Mouse (Mus musculus) liver, embryonic 15.5 days (tissue): ENCODE data around the gene Oprl1. TPM values are rescaled to one million over a fixed set of nuclear protein-coding genes. Genes with fewer than 3 reads are reported as not detected.

Experiments
- ATAC-seq: fragments of 200-750 bp; cut with Nextera tagmentation; 2 replicates; pipeline ENCODE4 v1.8.0; 2017; ENCODE audit warnings: moderate number of reproducible peaks, mild to moderate bottlenecking, moderate library complexity; ENCODE audit not compliant: insufficient read depth
- H3K27ac ChIP-seq: fragments of 300-500 bp; sonication (generic); replicated peaks from 2 replicates; pipeline ENCODE4 v1.5.1; 2015; ENCODE audit warnings: mild to moderate bottlenecking, inconsistent platforms
- H3K27me3 ChIP-seq: fragments of 300-500 bp; sonication (generic); 2 replicates; pipeline ENCODE4 v1.6.1; 2015; ENCODE audit warnings: mild to moderate bottlenecking, inconsistent platforms
- H3K36me3 ChIP-seq: fragments of 300-500 bp; sonication (generic); replicated peaks from 2 replicates; pipeline ENCODE4 v1.6.1; 2015; ENCODE audit warnings: moderate library complexity, mild to moderate bottlenecking, inconsistent platforms
- H3K4me1 ChIP-seq: fragments of 300-500 bp; sonication (generic); replicated peaks from 2 replicates; pipeline ENCODE4 v1.6.1; 2015; ENCODE audit warnings: inconsistent platforms
- H3K4me2 ChIP-seq: fragments of 300-500 bp; sonication (generic); 2 replicates; pipeline ENCODE4 v1.6.1; 2015; ENCODE audit warnings: moderate library complexity, mild to moderate bottlenecking, inconsistent platforms
- H3K4me3 ChIP-seq: fragments of 300-500 bp; sonication (generic); replicated peaks from 2 replicates; pipeline ENCODE4 v1.5.1; 2015; ENCODE audit warnings: mild to moderate bottlenecking, inconsistent platforms
- H3K9ac ChIP-seq: fragments of 300-500 bp; sonication (generic); 2 replicates; pipeline ENCODE4 v1.6.1; 2015; ENCODE audit warnings: moderate library complexity, mild to moderate bottlenecking, inconsistent platforms
- H3K9me3 ChIP-seq: fragments of 300-500 bp; sonication (generic); replicated peaks from 2 replicates; pipeline ENCODE4 v1.6.1; 2016; ENCODE audit warnings: inconsistent platforms
- WGBS: fragments of 180-500 bp; shearing (Covaris S2); methylation state at CpG from one replicate; pipeline ENCODE4 v1.1.7; 2015; ENCODE audit warnings: mixed read lengths; ENCODE audit not compliant: insufficient replicate concordance; 5-methylcytosine and 5-hydroxymethylcytosine counted together
- polyA plus RNA-seq: library from polyadenylated mRNA; unstranded; fragments of >200 nt; fragmentation: Nextera tagmentation; extraction: Ambion mirVana; gene quantifications from 2 replicates; pipeline ENCODE4 v1.2.1, GENCODE M21; 2015

The Oprl1 gene
- polyA plus RNA-seq, result 0.07 and 0.23 TPM in 2 replicates

DNA sequence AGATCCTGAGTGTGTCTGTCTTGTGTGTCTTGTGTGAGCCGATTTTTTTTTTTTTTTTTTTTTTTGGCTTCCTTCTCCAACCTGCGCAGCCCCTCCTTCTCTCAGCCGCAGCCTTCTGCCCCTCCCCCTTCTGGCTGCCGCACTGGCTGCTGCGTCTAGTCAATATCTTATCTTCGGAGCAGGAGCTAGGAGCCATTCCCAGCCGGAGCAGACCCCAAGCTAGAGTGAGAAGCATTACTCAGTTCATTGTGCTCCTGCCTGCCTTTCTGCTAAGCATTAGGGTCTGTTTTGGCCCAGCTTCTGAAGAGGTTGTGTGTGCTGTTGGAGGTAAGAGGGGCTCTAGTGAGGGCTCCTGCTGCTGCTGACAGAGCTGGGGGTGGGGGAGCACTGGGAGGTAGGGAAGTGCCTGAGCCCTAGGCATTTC lies at the start of gene Oprl1:
Oprl1 (plus strand) TSS at position 114 of the 424 bp plus-strand sequence.
- no peak for ATAC-seq
- H3K36me3 ChIP-seq, result no peaks in the 10 kb centered on the region
- H3K4me2 ChIP-seq, result no peak within 1 kb of the TSS
- H3K4me3 ChIP-seq, result no peak within 1 kb of the TSS
- no peak within 1 kb of the TSS for H3K9ac ChIP-seq
- H3K9me3 ChIP-seq, result no peaks in the 10 kb centered on the region
- H3K27ac ChIP-seq, result no peak within 1 kb of the TSS
- H3K4me1 ChIP-seq, result no peaks in the 10 kb centered on the region
- 0% methylated on average over 7 of the region's 7 CpGs for WGBS
- H3K27me3 ChIP-seq, result no peaks in the 10 kb centered on the region

GRCm38 (mm10) chr2:181670285-181670912 lies 44.4 kb upstream of the Oprl1 start:
- H3K27ac ChIP-seq, result no peak overlapping the region
- no peaks in the 10 kb centered on the region for H3K36me3 ChIP-seq
- peak overlapping the region; percentile 44 for H3K4me2 ChIP-seq
- H3K9ac ChIP-seq, result no peak overlapping the region
- 8% methylated on average over 56 of the region's 56 CpGs for WGBS
- peaks cover 76% of the 10 kb centered on the region for H3K27me3 ChIP-seq
- H3K4me1 ChIP-seq, result peaks cover 14% of the 10 kb centered on the region
- H3K9me3 ChIP-seq, result no peaks in the 10 kb centered on the region
- H3K4me3 ChIP-seq, result peak overlapping the region; percentile 40
- ATAC-seq, result no peak

DNA sequence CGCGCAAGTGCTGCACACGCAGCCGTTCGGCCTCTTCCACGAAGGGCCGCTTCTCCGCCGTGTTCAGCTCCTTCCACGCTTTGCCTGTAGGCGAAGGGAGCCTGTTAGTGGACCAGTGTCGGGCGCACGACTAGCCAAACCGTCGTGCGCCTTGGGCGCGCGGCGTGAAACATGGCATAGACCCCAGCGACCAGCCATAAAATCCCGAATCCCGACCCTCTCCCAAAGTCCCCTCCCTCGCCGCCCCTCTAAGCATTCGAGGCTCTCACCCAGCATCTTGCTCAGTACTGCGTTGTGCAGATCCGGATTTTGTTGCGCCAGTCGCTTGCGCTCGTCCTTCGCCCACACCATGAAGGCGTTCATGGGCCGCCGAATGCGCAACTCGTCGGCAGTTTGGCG lies 43.9 kb upstream of the Oprl1 start:
- Histone ChIP-seq H3K36me3 (no peaks in the 10 kb centered on the region), H3K9me3 (no peaks in the 10 kb centered on the region), H3K4me1 (peaks cover 19% of the 10 kb centered on the region), H3K27ac (no peak overlapping the region), H3K4me2 (peak overlapping the region; percentile 44), H3K27me3 (peaks cover 80% of the 10 kb centered on the region), H3K9ac (no peak overlapping the region; the same call in 1 of the 2 replicates), H3K4me3 (peak overlapping the region; percentile 40)
- WGBS, result 1% methylated on average over 41 of the region's 41 CpGs
- no peak for ATAC-seq

GRCm38 (mm10) chr2:181671326-181671725 lies 43.5 kb upstream of the Oprl1 start, which contains the start of gene Sox18:
Gene Sox18, minus strand, starts transcription at chr2:181671640.
- peak within 1 kb of the TSS; percentile 40 for H3K4me3 ChIP-seq
- H3K4me2 ChIP-seq, result peak within 1 kb of the TSS; percentile 44
- WGBS, result under 1% methylated on average over 43 of the region's 43 CpGs
- no peak within 1 kb of the TSS; the same call in 1 of the 2 replicates for H3K9ac ChIP-seq
- ATAC-seq, result no peak
- H3K27me3 ChIP-seq, result peaks cover 80% of the 10 kb centered on the region
- H3K27ac ChIP-seq, result no peak within 1 kb of the TSS
- H3K4me1 ChIP-seq, result peaks cover 19% of the 10 kb centered on the region
- H3K36me3 ChIP-seq, result no peaks in the 10 kb centered on the region
- no peaks in the 10 kb centered on the region for H3K9me3 ChIP-seq

GRCm38 (mm10) chr2:181671984-181672383 lies 42.8 kb upstream of the Oprl1 start:
- no peak for ATAC-seq
- peaks cover 80% of the 10 kb centered on the region for H3K27me3 ChIP-seq
- H3K4me2 ChIP-seq, result no peak overlapping the region

DNA sequence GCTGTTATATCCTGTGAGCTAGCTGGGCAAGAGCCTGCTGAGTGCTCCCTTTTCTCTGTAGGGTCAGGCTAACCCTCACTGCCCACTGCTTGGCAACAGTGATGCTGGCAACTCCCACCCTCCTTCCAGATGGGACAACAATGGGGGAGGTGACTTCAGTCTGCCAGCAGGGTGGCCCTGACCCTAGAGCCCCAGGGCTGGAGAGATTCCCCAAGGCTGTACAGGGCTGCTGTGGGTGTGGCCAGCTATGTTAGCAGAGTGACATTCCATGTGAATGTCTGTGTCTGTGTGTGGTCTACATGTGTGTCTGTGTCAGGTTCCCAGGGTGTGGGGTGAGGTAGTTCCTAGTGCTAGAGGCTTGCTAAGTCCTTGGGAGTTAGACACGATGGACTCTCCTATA lies 41.3 kb upstream of the Oprl1 start:
- ATAC-seq, result no peak
- peaks cover 73% of the 10 kb centered on the region for H3K27me3 ChIP-seq

More at GRCm38 (mm10) chr2:181671984-181672383, 42.8 kb upstream of the Oprl1 start:
- peaks cover 19% of the 10 kb centered on the region for H3K4me1 ChIP-seq
- H3K9me3 ChIP-seq, result no peaks in the 10 kb centered on the region
- 28% methylated on average over 7 of the region's 7 CpGs for WGBS
- H3K36me3 ChIP-seq, result no peaks in the 10 kb centered on the region
- no peak overlapping the region for H3K27ac ChIP-seq
- H3K9ac ChIP-seq, result no peak overlapping the region
- no peak overlapping the region for H3K4me3 ChIP-seq

DNA sequence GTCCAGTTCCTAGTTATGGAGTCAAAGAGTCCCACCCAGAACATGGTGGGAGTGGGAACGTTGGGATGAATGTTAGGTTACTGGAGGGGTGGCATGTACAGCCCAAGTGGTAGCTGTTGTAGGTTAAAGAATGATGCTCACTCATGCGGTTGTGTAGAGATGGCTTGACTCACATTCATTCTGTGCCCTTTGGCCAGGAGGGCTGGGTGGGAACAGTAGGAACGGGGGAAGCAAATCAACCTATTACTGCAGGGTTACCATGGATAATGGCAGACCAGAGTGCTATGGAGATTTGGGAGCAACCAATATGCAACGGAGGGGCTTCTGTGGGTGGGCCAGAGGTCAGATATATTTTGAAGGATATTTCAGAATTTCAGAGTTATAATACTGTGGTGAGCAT lies 39.9 kb upstream of the Oprl1 start:
- Histone ChIP-seq H3K4me2 (no peak overlapping the region), H3K4me3 (no peak overlapping the region), H3K27ac (no peak overlapping the region), H3K27me3 (peaks cover 59% of the 10 kb centered on the region), H3K9me3 (no peaks in the 10 kb centered on the region), H3K4me1 (peaks cover 29% of the 10 kb centered on the region), H3K36me3 (no peaks in the 10 kb centered on the region), H3K9ac (no peak overlapping the region)
- ATAC-seq, result no peak
- 61% methylated on average over 4 of the region's 4 CpGs for WGBS

More for the DNA sequence above, 41.3 kb upstream of the Oprl1 start:
- Histone ChIP-seq H3K4me2 (no peak overlapping the region), H3K4me3 (no peak overlapping the region), H3K9me3 (no peaks in the 10 kb centered on the region), H3K9ac (no peak overlapping the region), H3K4me1 (peaks cover 19% of the 10 kb centered on the region), H3K27ac (no peak overlapping the region), H3K36me3 (no peaks in the 10 kb centered on the region)
- 38% methylated on average over 1 of the region's 1 CpGs for WGBS

- WGBS, result under 1% methylated on average over 14 of the region's 14 CpGs
- Histone ChIP-seq H3K9ac (no peak overlapping the region), H3K27ac (no peak overlapping the region), H3K27me3 (peaks cover 57% of the 10 kb centered on the region), H3K36me3 (no peaks in the 10 kb centered on the region), H3K9me3 (no peaks in the 10 kb centered on the region), H3K4me1 (peaks cover 31% of the 10 kb centered on the region), H3K4me2 (peak overlapping the region; percentile 53), H3K4me3 (0 out of 2 replicates have a peak overlapping the region, but pooled peaks have one; percentile 14)
- 0 out of 2 replicates have a peak, but pooled peaks have one; percentile 3 for ATAC-seq
These were observed 39.4 kb upstream of the Oprl1 start for GRCm38 (mm10) chr2:181675454-181675853.

- H3K4me1 ChIP-seq, result peaks cover 34% of the 10 kb centered on the region
- H3K4me3 ChIP-seq, result no peak overlapping the region
- no peaks in the 10 kb centered on the region for H3K9me3 ChIP-seq
- H3K27ac ChIP-seq, result no peak overlapping the region
- peaks cover 57% of the 10 kb centered on the region for H3K27me3 ChIP-seq
- no peak for ATAC-seq
- no peaks in the 10 kb centered on the region for H3K36me3 ChIP-seq
- 25% methylated on average over 2 of the region's 2 CpGs for WGBS
- H3K9ac ChIP-seq, result no peak overlapping the region
- H3K4me2 ChIP-seq, result no peak overlapping the region
These were observed 38.4 kb upstream of the Oprl1 start for GRCm38 (mm10) chr2:181676424-181676823.

GRCm38 (mm10) chr2:181677096-181677754 lies 37.6 kb upstream of the Oprl1 start:
- ATAC-seq, result no peak
- H3K27ac ChIP-seq, result no peak overlapping the region
- no peaks in the 10 kb centered on the region for H3K9me3 ChIP-seq
- no peak overlapping the region for H3K9ac ChIP-seq
- WGBS, result 47% methylated on average over 5 of the region's 5 CpGs
- H3K27me3 ChIP-seq, result peaks cover 50% of the 10 kb centered on the region
- H3K4me1 ChIP-seq, result peaks cover 33% of the 10 kb centered on the region
- H3K36me3 ChIP-seq, result no peaks in the 10 kb centered on the region
- H3K4me3 ChIP-seq, result no peak overlapping the region
- no peak overlapping the region for H3K4me2 ChIP-seq

DNA sequence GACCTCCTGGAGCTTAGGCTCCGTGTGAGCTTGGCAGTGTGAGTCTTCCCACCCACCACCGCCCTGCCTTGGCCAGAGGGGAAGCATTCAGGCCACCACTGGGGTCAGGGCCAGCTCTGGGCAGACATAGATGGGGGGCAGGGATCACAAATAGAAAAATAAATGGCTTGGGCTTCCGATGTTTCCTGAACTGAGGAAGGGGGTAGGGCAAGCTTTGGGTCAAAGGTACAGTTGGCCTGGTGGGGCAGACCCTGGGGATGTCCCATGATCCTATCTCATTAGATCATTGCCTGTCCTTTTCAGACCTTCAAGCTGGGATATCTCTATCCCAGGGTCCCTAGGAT lies 37.1 kb upstream of the Oprl1 start:
- Histone ChIP-seq H3K4me1 (peaks cover 33% of the 10 kb centered on the region), H3K27ac (no peak overlapping the region), H3K4me3 (no peak overlapping the region), H3K27me3 (peaks cover 45% of the 10 kb centered on the region), H3K36me3 (no peaks in the 10 kb centered on the region), H3K4me2 (no peak overlapping the region), H3K9ac (no peak overlapping the region), H3K9me3 (no peaks in the 10 kb centered on the region)
- 31% methylated on average over 3 of the region's 3 CpGs for WGBS
- ATAC-seq, result no peak
